Mouse (Mus musculus) MEL (cell line): ENCODE measurements around the gene Hacd2.

Source experiments
- CTCF ChIP-seq, 3 experiments: IDR thresholded peaks in 2 of 3; conservative IDR thresholded peaks in 1 of 3; 2 replicates each; pipeline ENCODE4 v1.5.1; 2011 to 2012; ENCODE audit warnings: low read length in 3 of 3, low read depth in 2 of 3, mild to moderate bottlenecking in 2 of 3, improper control_type of control experiment in 1 of 3, inconsistent platforms in 1 of 3, mixed read lengths in 1 of 3, moderate library complexity in 1 of 3; ENCODE audit not compliant: control insufficient read depth in 1 of 3, insufficient read depth in 1 of 3, poor library complexity in 1 of 3, severe bottlenecking in 1 of 3
- JUND ChIP-seq: IDR thresholded peaks from 2 replicates; pipeline ENCODE4 v1.6.1; 2011; ENCODE audit warnings: low read depth, mild to moderate bottlenecking, improper control_type of control experiment, low read length
- MEF2A ChIP-seq: IDR thresholded peaks from 2 replicates; pipeline ENCODE4 v1.6.1; 2014; ENCODE audit warnings: low read depth, mild to moderate bottlenecking, inconsistent platforms, low read length, improper control_type of control experiment; ENCODE audit not compliant: poor library complexity, insufficient replicate concordance, severe bottlenecking; ENCODE audit errors: extremely low read depth
- RCOR1 ChIP-seq: IDR thresholded peaks from 2 replicates; pipeline ENCODE4 v1.6.1; 2012; ENCODE audit warnings: low read depth, mild to moderate bottlenecking, inconsistent platforms, low read length, improper control_type of control experiment
- UBTF ChIP-seq: IDR thresholded peaks from 2 replicates; pipeline ENCODE4 v1.6.1; 2012; ENCODE audit warnings: low read depth, mild to moderate bottlenecking, inconsistent platforms, low read length, improper control_type of control experiment, moderate library complexity, borderline replicate concordance; ENCODE audit not compliant: insufficient read depth

GRCm38 (mm10) chr16:35117436-35117835 is 95.2 kb downstream of the Hacd2 start:
- TF ChIP-seq MEF2A = no peak
- no peak for TF ChIP-seq RCOR1
- TF ChIP-seq CTCF (IDR thresholded peaks at IDR 0.05 in 2 of 3, conservative IDR thresholded peaks at IDR 0.05 in 1 of 3; ENCODE audit: control insufficient read depth in 1 of 3, insufficient read depth in 1 of 3, low read depth in 2 of 3, low read length in 3 of 3, poor library complexity in 1 of 3, severe bottlenecking in 1 of 3) = no peak
- no peak for TF ChIP-seq UBTF
- TF ChIP-seq JUND = no peak
